Mouse (Mus musculus) CH12.LX (cell line): ENCODE data around the gene Diexf.

Experiments
- CHD1 ChIP-seq: IDR thresholded peaks from 2 replicates; pipeline ENCODE4 v1.6.1; 2012; ENCODE audit warnings: low read depth, low read length, improper control_type of control experiment, inconsistent platforms
- MAFK ChIP-seq: IDR thresholded peaks from 2 replicates; pipeline ENCODE4 v1.6.1; 2011; ENCODE audit warnings: low read length, improper control_type of control experiment; ENCODE audit not compliant: insufficient replicate concordance
- MYC ChIP-seq: IDR thresholded peaks from 2 replicates; pipeline ENCODE4 v1.6.1; 2011; ENCODE audit warnings: low read depth, mild to moderate bottlenecking, improper control_type of control experiment, low read length
- NRF1 ChIP-seq: IDR thresholded peaks from 2 replicates; pipeline ENCODE4 v1.6.1; 2014; ENCODE audit warnings: low read depth, mild to moderate bottlenecking, inconsistent platforms, low read length, improper control_type of control experiment, moderate library complexity
- POLR2A ChIP-seq: IDR thresholded peaks from 2 replicates; pipeline ENCODE4 v1.6.1; 2011; ENCODE audit warnings: low read depth, mild to moderate bottlenecking, improper control_type of control experiment, low read length
- SMC3 ChIP-seq: IDR thresholded peaks from 2 replicates; pipeline ENCODE4 v1.6.1; 2011; ENCODE audit warnings: low read depth, low read length, improper control_type of control experiment
- UBTF ChIP-seq: IDR thresholded peaks from 2 replicates; pipeline ENCODE4 v1.6.1; 2012; ENCODE audit warnings: low read depth, mild to moderate bottlenecking, inconsistent platforms, low read length, improper control_type of control experiment, moderate library complexity
- ZC3H11A ChIP-seq: IDR thresholded peaks from 2 replicates; pipeline ENCODE4 v1.6.1; 2012; ENCODE audit warnings: low read depth, mild to moderate bottlenecking, inconsistent platforms, low read length, improper control_type of control experiment
- ZKSCAN1 ChIP-seq: IDR thresholded peaks from 2 replicates; pipeline ENCODE4 v1.6.1; 2012; ENCODE audit warnings: low read depth, inconsistent platforms, low read length, improper control_type of control experiment, borderline replicate concordance
- ZMIZ1 ChIP-seq: IDR thresholded peaks from 2 replicates; pipeline ENCODE4 v1.6.1; 2012; ENCODE audit warnings: low read depth, mild to moderate bottlenecking, inconsistent platforms, low read length, improper control_type of control experiment

GRCm38 (mm10) chr1:193156316-193157110, 26.4 kb upstream of the Diexf start:
- TF ChIP-seq MAFK (no peak), CHD1 (no peak), SMC3 (no peak), POLR2A (no peak), MYC (no peak), UBTF (no peak), NRF1 (no peak), ZMIZ1 (no peak), ZKSCAN1 (no peak), ZC3H11A (no peak)
